Mouse (Mus musculus): Measurements from ENCODE around the gene Shcbp1l.

The Shcbp1l gene

DNA sequence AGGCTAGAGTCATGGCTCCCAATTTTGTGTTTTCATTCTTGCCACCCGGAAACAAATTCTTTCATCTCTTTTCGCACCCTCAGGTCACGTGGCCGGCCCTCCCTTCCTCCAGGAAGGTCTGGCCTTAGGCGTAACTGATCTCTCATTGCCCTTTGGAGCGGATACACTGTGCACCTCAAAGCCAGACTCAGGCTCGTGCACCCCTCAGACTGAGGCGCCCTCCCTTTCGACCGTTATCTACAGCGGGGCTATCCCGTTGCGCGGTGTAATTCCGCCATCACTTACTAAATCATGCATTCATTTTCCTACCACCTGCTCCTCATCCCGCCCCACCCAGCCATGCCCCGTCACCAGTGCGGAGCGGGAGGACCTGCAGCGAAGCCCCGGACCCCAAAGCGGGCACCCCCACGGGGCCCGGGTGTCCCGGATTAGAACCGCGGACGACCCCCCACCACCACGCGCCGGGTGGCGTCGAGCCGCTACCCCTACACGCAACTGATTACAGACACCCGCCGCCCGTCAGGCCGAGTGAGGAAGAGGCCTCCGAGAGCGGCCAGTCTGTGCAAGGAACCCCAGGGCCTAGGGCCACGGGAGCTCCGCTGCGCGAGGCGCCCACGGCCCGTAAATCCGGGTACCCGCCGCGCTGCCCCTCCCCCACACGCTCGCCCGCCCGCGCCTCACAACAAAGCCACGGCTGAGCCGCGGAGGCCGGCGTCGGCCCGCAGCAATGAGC, 62.0 kb downstream of the Shcbp1l start:
- peak; percentile 11 for DNase-seq (ENCODE audit: low read depth, low spot score)

DNA sequence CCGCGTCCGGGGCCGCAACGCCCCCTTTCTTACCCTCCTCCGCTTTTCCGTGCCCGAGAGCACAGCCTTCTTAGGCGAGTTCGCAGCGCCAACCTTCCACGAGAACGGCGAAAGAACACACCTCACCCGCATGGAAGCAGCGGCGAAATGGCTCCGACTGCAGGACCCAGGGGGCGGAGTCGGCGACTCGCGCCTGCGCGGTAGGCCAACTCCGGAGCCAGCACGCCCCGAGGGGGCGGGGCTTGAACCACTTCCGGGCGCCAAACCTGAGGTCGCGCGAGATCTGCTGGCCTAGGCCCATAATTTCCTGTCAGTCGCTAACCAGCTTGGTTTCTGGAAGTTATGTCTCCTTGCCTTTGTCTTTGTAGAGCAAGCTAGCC, 62.5 kb downstream of the Shcbp1l start, which contains the start of gene Dhx9:
Dhx9 (minus strand) TSS at position 161 of the 380 bp plus-strand sequence.
- peak; percentile 95 for DNase-seq (ENCODE audit: low read depth, low spot score)

DNA sequence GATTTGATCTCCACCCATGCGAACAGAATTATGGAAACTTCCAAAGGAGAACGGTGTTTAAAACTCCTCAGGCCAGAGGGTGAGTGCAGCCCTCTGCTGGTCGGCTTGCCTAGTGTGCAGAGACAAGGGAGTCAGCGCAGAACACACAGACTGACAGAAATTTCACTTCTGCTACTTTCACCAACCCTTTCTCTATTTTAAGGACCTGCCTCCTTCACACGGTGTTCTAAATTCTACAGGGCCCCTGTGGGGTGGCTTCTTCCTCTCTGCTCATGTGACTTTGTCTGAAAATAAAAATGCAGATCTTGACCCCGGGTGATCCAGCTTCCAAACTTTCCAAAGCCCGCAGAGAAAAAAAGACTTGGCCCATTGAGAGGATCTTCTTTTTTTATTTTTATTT, 64.2 kb downstream of the Shcbp1l start:
- DNase-seq (ENCODE audit: low read depth, low spot score), result no peak

- no peak for DNase-seq (ENCODE audit: low read depth, low spot score)
These were observed 64.6 kb downstream of the Shcbp1l start for GRCm38 (mm10) chr1:153489540-153489939.

GRCm38 (mm10) chr1:153489963-153490362, 65.0 kb downstream of the Shcbp1l start:
- no peak for DNase-seq (ENCODE audit: low read depth, low spot score)

GRCm38 (mm10) chr1:153491345-153491744, 66.4 kb downstream of the Shcbp1l start:
- DNase-seq (ENCODE audit: low read depth, low spot score), result no peak

GRCm38 (mm10) chr1:153491822-153492221, 66.9 kb downstream of the Shcbp1l start:
- DNase-seq (ENCODE audit: low read depth, low spot score), result no peak

GRCm38 (mm10) chr1:153493338-153493737, 68.4 kb downstream of the Shcbp1l start:
- no peak for DNase-seq (ENCODE audit: low read depth, low spot score)

DNA sequence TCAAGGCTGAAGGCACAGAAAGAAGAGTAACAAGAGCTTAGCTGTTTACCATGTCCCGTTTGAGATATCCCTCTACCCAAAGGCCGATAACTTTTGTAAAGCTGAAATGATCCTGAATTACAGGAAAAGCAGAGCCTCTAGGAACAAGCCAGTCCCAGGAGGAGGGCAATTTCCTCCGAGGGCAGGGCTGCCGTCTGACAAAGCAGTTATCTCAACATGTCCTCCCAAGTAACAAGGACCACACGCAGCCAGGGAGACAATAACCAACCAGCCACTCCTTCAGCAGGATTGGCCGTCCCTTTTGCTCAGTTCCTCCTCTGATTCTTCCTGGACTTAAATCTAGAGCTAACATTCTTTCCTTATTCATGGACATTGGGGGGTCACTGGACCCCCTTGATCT, 69.0 kb downstream of the Shcbp1l start:
- DNase-seq (ENCODE audit: low read depth, low spot score), result no peak

DNA sequence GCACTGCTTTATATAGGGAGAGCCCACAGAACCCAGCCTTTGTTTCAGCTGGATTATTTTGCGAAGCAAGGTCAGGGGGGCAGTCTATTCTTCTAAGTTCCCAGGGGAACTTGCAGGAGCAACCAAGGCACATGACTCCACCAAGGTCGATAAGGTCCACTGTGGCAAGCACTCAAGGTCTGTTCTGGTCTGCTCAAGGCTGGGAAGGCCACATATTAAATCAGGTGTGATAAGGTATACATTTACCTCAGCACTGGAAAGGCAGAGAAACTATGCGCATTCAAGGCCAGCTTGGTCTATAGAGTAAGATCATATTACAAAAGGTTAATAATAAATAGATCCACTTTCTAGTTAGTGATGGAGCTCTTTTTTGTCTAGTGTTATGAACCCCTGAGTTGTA, 71.1 kb downstream of the Shcbp1l start:
- no peak for DNase-seq (ENCODE audit: low read depth, low spot score)

DNA sequence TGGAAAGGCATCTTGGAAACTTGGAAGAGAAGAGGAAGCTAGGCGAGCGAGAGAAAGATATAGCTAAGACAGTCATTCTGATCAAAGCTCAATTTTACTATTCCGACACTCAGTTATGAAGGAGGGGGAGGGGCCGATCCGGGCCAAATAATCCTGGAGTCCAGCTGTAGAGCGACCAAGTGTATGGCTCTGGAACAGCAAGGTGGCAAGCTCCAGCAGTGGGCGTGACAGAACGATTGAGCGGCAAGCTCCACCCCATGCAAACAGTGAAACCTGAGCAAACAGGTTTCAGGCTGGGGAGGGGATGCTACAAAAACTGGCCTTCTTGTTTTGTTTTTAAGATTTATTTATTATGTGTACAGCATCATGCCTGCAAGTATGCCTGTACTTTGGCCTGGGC, 75.1 kb downstream of the Shcbp1l start:
- DNase-seq (ENCODE audit: low read depth, low spot score), result no peak

- DNase-seq (ENCODE audit: low read depth, low spot score), result no peak
These were observed 76.8 kb downstream of the Shcbp1l start for GRCm38 (mm10) chr1:153501644-153502321.
